Mouse (Mus musculus) bone marrow, adult 2 months (tissue): Measurements from ENCODE around the gene Trappc3l. TPM values are rescaled to one million over a fixed set of nuclear protein-coding genes. Genes with fewer than 3 reads are reported as not detected.

Experiments used
- H3K27ac ChIP-seq: fragments of 200-500 bp; 2 replicates; pipeline ENCODE4 v1.5.1; 2012; ENCODE audit warnings: low read depth, mild to moderate bottlenecking, control low read depth, inconsistent platforms, low read length; ENCODE audit not compliant: control insufficient read depth, poor library complexity, insufficient read depth
- H3K4me1 ChIP-seq: fragments of 200-500 bp; 2 replicates; pipeline ENCODE4 v1.6.1; 2011; ENCODE audit warnings: low read length; ENCODE audit not compliant: control insufficient read depth, insufficient read depth
- H3K4me3 ChIP-seq: fragments of 200-500 bp; replicated peaks from 2 replicates; pipeline ENCODE3; 2011; ENCODE audit warnings: mild to moderate bottlenecking, low read depth, low read length, control low read depth; ENCODE audit not compliant: control insufficient read depth
- CTCF ChIP-seq: fragments of 200-500 bp; IDR thresholded peaks from 2 replicates; pipeline ENCODE4 v1.5.1; 2011; ENCODE audit warnings: low read length, control low read depth; ENCODE audit not compliant: control insufficient read depth, insufficient read depth
- POLR2A ChIP-seq: fragments of 200-500 bp; IDR thresholded peaks from 2 replicates; pipeline ENCODE4 v1.6.1; 2011; ENCODE audit warnings: low read depth, mild to moderate bottlenecking, control low read depth, low read length, borderline replicate concordance; ENCODE audit not compliant: control insufficient read depth
- WGBS: fragments of 180-500 bp; shearing (Covaris S2); methylation state at CpG from one replicate; pipeline ENCODE4 v1.1.7; 2018; 5-methylcytosine and 5-hydroxymethylcytosine counted together
- polyA plus RNA-seq: library from polyadenylated mRNA; stranded (reverse); fragments of >200 nt; gene quantifications from 2 replicates; pipeline ENCODE4 v1.2.4, GENCODE M21; 2011; ENCODE audit warnings: low replicate concordance; ENCODE audit not compliant: missing spikeins, insufficient read depth, insufficient read length

Trappc3l gene
- polyA plus RNA-seq, 1 experiment: not detected

DNA sequence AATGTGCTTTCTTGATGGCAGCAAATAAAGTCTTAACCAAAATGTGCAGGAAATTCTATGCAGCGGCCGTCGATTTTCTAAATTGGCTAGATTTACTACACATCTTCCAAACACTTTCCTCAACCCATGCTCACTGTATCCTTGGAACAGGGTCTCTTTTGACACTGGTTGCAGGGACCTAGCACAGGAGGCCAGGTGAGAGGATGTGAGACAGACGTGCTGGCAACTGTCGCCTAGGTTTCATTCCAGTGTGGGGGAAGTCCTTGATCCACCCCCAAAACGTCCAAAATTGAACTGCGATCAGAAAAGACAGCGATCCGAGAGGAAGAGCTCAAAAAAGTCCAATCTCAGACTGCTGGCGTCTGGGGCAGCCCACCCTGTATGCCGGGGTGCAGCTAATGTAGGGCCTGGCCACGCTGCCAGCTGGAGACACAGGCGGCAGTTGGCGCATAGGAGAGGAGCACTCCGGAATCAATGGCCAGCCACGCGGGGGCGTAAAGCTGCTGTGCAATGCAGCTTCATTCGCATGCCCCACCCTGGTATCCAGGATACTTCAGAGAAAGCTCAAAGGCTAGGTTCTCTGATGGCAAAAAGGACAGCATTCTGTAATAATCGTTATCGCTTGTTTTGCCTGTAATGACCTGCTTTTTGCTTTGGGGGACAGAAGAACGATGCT is 3.6 kb upstream of the Trappc3l start:
- 20% methylated on average over 22 of the region's 22 CpGs for WGBS
- no peaks in the 10 kb centered on the region for H3K4me1 ChIP-seq
- H3K4me3 ChIP-seq: no peak overlapping the region
- no peak overlapping the region for H3K27ac ChIP-seq
- TF ChIP-seq POLR2A: no peak
- TF ChIP-seq CTCF: peak; percentile 67

DNA sequence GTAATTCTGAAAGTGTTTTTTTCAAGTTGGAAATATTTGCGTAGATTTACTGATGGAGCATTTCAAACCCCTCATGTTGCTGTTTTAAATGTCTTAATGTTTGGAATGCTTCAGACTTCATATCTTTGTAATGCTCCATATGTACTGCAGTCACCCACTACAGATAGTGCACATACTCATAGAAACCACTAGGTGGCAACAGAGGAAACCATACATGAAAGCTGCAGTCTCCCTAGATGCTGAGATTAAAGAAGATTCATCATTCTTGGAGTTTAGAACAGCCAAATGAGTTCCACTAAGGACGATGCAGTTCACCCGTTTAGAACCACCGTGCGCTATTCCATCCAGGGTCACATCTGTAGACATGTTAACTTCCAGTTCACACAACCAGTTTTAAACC is 810 bp upstream of the Trappc3l start:
- 16% methylated on average over 5 of the region's 5 CpGs for WGBS
- Histone ChIP-seq H3K4me3 (no peak overlapping the region), H3K27ac (no peak overlapping the region), H3K4me1 (no peaks in the 10 kb centered on the region)
- 0 out of 2 replicates have a peak, but pooled peaks have one; percentile 16 for TF ChIP-seq CTCF
- TF ChIP-seq POLR2A: no peak

DNA sequence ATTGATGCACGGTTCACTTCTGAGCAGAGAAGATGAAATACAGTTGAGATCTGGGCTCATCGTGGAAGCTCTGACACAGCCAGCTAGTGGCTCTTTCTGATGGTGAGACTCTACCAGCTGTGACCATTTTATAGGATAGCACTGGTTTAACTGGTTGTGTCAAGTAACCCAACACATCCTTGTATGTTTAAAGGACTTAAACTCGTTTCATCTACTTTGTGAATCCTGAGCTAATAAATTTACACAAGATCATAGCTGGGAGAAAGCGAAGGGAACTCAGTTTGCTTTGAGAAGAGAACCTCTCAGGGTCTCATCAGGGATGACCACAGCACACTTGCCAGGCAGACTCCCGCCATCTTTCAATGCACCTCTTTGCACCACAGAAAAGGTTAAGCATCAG is 6.8 kb downstream of the Trappc3l start, which contains the start of gene Calhm4:
Gene Calhm4, minus strand, starts transcription at position 101 of the 400 bp plus-strand sequence.
- Histone ChIP-seq H3K4me1 (no peaks in the 10 kb centered on the region), H3K27ac (no peak within 1 kb of the TSS), H3K4me3 (no peak within 1 kb of the TSS)
- 76% methylated on average over 5 of the region's 5 CpGs for WGBS
- no peak for TF ChIP-seq POLR2A
- no peak for TF ChIP-seq CTCF

DNA sequence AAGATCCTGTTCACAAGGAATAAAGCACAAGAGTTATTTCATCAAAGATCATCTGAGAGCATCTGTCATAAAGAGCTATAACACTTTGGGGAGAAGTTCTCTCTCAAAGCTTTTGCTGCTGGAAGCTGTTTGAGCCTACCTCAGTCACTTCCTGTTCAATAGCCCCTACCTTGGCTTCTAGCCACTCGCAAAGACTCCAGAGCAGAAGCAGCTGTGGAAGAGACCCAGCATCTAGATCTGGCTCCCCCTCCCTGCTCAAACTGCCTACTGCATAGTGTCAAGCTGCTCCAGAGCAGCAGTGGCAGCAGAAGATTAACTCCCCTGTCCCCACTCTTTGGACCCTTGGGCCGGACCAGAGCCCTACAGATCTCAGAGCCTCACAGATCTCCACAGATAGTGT is 16.6 kb downstream of the Trappc3l start:
- Histone ChIP-seq H3K4me3 (no peak overlapping the region), H3K27ac (no peak overlapping the region), H3K4me1 (no peaks in the 10 kb centered on the region)
- 53% methylated on average over 2 of the region's 2 CpGs for WGBS
- TF ChIP-seq CTCF (no peak), POLR2A (no peak)

DNA sequence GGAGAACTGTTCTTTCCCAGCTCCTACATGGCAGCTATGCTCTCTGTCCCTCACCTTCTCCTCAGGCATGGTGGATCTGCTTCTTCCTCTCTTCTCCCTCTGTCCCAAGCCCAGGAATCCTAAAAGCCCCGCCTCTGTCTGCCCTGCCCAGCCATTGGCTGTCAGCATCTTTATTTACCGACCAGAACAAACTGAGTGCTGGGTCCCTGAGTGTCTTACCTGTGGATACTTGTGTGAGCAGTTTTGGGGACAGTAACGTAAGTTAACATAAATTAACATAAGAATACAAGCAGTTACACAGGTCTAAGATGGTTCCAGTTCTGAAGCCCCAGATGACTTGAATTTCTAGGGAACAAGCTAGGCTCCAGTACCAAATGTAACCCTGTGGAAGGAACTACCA is 29.2 kb downstream of the Trappc3l start:
- no peak overlapping the region for H3K4me3 ChIP-seq
- no peak for TF ChIP-seq CTCF
- no peak for TF ChIP-seq POLR2A
- 78% methylated on average over 3 of the region's 3 CpGs for WGBS

DNA sequence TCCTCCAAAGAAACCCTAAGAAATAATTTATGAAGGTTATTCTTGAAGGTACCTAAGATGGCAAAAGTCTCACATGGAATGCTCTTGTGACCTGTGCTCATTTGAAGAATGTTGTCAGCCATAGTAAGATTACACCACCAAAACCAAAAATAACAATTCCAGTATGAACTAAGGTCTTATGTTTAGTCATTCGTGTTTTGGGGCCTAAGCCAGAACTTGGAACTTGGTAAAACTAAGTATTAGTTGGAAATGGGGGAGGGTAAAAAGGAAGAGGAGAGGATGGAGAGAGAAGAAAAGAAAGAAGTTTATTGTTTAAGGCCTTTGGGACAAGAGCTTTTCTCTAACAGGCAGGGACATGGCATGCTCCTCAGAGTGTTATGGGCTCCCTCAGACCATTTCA is 32.2 kb downstream of the Trappc3l start:
- WGBS: 68% methylated on average over 1 of the region's 1 CpGs
- H3K4me1 ChIP-seq: no peaks in the 10 kb centered on the region
- H3K4me3 ChIP-seq: no peak overlapping the region
- TF ChIP-seq POLR2A (no peak), CTCF (no peak)
- H3K27ac ChIP-seq: no peak overlapping the region

More for the DNA sequence above, 29.2 kb downstream of the Trappc3l start:
- no peak overlapping the region for H3K27ac ChIP-seq
- no peaks in the 10 kb centered on the region for H3K4me1 ChIP-seq

DNA sequence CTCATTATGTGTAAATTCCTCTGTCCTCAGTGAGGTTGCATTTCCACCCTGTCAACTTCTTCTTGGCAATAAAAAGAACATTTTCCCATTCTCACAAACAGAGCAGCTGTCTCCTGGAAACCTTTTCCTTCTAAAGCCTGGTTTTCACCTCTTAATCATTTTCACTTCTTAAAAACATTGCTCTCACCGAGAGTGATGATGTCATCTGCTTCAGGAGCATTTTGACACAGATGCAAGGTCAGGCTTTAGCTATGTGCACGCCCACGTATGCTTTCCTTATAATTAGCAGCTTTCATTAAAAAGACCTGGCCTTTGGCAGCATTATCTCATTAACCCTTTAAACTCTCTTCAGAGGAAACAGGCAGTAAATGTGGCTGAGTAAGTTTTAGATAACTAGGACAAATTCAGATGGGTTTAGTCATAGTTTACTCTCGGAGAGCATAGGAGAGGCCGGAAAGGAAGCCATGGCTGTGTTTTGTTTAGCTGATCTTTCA is 33.6 kb downstream of the Trappc3l start:
- no peak overlapping the region for H3K27ac ChIP-seq
- H3K4me3 ChIP-seq: no peak overlapping the region
- TF ChIP-seq CTCF: no peak
- H3K4me1 ChIP-seq: no peaks in the 10 kb centered on the region
- 75% methylated on average over 5 of the region's 5 CpGs for WGBS

DNA sequence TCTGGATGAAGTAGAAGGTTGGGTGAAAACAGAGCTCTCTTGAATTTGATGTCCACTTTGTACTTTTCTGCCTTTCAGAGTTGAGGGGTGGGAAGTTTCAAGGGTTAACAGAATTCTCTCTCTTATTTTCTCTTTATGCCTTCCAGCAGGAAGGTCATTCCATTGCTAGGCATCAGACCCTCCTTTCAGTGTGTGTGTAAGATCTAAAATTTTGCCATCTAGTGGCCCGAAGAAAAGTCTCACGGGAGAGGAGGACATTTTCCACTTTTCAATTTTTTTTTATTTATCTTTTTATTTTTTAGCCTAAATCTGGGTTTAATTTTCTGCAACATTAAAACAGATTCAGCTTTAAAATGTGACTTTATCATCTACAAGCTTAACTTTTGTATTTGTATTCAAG is 34.3 kb downstream of the Trappc3l start:
- TF ChIP-seq CTCF: no peak
- no peak for TF ChIP-seq POLR2A
- Histone ChIP-seq H3K27ac (no peak overlapping the region), H3K4me1 (no peaks in the 10 kb centered on the region), H3K4me3 (no peak overlapping the region)
- WGBS: 50% methylated on average over 2 of the region's 2 CpGs

DNA sequence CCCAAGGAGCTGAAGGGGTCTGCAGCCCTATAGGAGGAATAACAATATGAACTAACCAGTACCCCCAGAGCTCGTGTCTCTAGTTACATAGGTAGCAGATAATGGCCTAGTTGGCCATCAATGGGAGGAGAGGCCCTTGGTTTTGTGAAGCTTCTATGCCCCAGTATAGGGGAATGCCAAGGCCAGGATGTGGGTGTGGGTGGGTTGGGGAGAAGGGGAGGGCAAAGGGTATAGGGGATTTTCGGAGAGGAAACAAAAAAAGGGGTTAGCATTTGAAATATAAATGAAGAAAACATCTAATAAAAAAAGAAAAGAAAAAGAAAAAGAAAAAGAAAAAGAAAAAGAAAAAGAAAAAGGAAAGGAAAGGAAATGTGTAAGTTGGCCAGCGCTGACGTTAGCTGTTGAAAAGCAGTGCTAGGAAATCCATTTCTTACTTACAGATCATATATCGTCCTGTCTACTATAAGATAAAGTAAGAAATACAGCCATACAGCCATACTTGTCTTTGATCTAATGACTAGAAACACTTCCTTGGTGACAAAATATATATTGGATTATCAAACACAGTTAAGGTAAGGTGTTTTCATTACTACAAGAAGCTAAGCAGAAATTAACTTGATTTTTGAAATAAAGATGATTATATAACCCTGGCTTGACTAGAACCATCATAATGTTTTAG is 37.3 kb downstream of the Trappc3l start:
- Histone ChIP-seq H3K27ac (no peak overlapping the region), H3K4me1 (no peaks in the 10 kb centered on the region), H3K4me3 (no peak overlapping the region)
- WGBS: 73% methylated on average over 5 of the region's 5 CpGs
- no peak for TF ChIP-seq POLR2A
- no peak for TF ChIP-seq CTCF
